8 mouse cellular contexts compared by ENCODE assay signal in the genomic region with DNA sequence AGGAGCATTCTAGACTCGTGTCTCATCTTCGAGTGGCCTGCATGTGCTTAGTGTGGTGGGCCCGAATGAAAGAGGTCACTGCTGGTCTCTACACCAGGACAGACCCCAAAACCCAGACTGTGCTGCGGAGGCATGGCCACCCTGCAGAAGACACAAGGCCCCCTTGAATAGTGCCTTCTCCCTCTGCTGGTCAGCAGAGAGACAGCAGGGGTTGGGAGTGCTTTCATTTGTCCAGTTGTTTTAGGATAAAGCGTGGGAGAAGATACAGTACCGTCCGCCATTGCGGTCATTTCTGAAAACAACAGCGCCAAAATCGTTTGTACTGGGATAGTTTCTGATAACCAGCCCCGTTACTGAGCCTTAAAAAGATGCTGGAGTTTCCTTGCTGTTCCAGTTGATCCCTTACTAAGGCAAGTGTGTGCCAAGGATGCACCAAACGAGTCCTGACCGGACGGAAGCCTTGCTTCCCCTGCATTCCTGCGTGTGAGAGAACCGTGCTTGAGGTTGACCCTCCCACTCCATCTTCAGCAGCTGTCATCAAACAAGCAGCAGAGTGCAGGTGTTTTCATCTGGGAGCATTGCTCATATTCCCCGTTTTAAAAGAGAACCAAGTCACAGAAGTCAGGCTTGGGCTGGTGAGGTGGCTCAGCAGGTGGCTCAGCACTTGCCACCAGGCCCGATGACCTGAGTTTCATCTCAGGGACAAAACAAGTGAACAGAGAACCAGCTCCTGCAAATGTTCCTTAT. TPM values are rescaled to one million over a fixed set of nuclear protein-coding genes. Genes with fewer than 3 reads are reported as not detected.
DNase-seq lines count a peak whose midpoint lies in the region; ATAC-seq and TF ChIP-seq lines count a peak whose summit lies in the region.
"Had no signal": no experiment of that assay in that cellular context is flagged by ENCODE, and none has a peak within 500 bp of the region (broad histone marks: within the 10 kb centered on the region; RNA-seq: fewer than 3 reads in every experiment).

No protein-coding gene starts in this region.

- H3K4me3 ChIP-seq in kidney, adult 2 months (ENCODE audit: insufficient read depth, low read depth, low read length), result no peak overlapping the region
- H3K4me3 ChIP-seq in small intestine, adult 2 months (ENCODE audit: low read depth, low read length), result no peak overlapping the region

- no peaks in the 10 kb centered on the region for H3K36me3 ChIP-seq in kidney, adult 2 months (ENCODE audit: control insufficient read depth, insufficient read depth, low read length)
- H3K36me3 ChIP-seq in small intestine, adult 2 months (ENCODE audit: control insufficient read depth, insufficient read depth, low read length), result no peaks in the 10 kb centered on the region

- WGBS in kidney, adult 2 months, result 78% methylated on average over 18 of the region's 18 CpGs
- 85% methylated on average over 18 of the region's 18 CpGs for WGBS in small intestine, adult 2 months

- peak; percentile 40 for TF ChIP-seq CTCF in kidney, adult 2 months (conservative IDR thresholded peaks at IDR 0.05; ENCODE audit: insufficient read depth, insufficient read length, low read depth, low read length)
- peak; percentile 23; the same call in 1 of the 2 replicates for TF ChIP-seq CTCF in small intestine, adult 2 months (IDR thresholded peaks at IDR 0.05; ENCODE audit: extremely low read depth, insufficient read length, insufficient replicate concordance, low read depth, low read length)

- H3K4me1 ChIP-seq in kidney, adult 2 months (ENCODE audit: control insufficient read depth, insufficient read depth, low read length), result peaks cover 6% of the 10 kb centered on the region; the same call in 1 of the 2 replicates
- H3K4me1 ChIP-seq in small intestine, adult 2 months (ENCODE audit: control insufficient read depth, insufficient read depth, insufficient read length, low read length), result peaks cover 10% of the 10 kb centered on the region

- no peak for DNase-seq in kidney, adult 2 months
- DNase-seq in kidney, adult 11 months, result no peak
- peak; percentile 48 for DNase-seq in ovary, adult 18-20 months (ENCODE audit: low spot score)
- DNase-seq in ovary, postnatal 10 days (ENCODE audit: low spot score), result no peak
- no peak for DNase-seq in layer of hippocampus, postnatal 14 days (ENCODE audit: low spot score in 2 of 2)
- DNase-seq: layer of hippocampus, postnatal 36 days had no signal

- no peaks in the 10 kb centered on the region for H3K27me3 ChIP-seq in kidney, adult 2 months (replicated peaks; ENCODE audit: control insufficient read depth, insufficient read depth, low read length)
- no peaks in the 10 kb centered on the region for H3K27me3 ChIP-seq in small intestine, adult 2 months (ENCODE audit: control insufficient read depth, insufficient read depth, low read length)

- ATAC-seq in common myeloid progenitor, adult 5-6 weeks (replicated peaks; ENCODE audit: low read depth, poor library complexity, severe bottlenecking), result peak; percentile 46; the same call in 1 of the 2 replicates

- H3K27ac ChIP-seq in kidney, adult 2 months (ENCODE audit: insufficient read depth, low read depth, low read length), result no peak overlapping the region
- no peak overlapping the region for H3K27ac ChIP-seq in small intestine, adult 2 months (ENCODE audit: insufficient read depth, low read depth, low read length)

- TF ChIP-seq POLR2A in kidney, adult 2 months (IDR thresholded peaks at IDR 0.05; ENCODE audit: low read depth, low read length), result no peak
- no peak for TF ChIP-seq POLR2A in small intestine, adult 2 months (IDR thresholded peaks at IDR 0.05; ENCODE audit: low read depth, low read length)

RNA-seq across cellular contexts. Expression of a gene that starts 34.8 kb away (rescaled TPM):
- polyA plus RNA-seq in kidney, adult 2 months (2012; rRNA removed), result 72.8 and 96.9 TPM in 2 replicates
- total RNA-seq in common myeloid progenitor, adult 5-6 weeks (2017), result 49.1 and 67.8 TPM in 2 replicates
- 87.8 and 145 TPM in 2 replicates for polyA plus RNA-seq in small intestine, adult 2 months (2012; rRNA removed)
- 10 to 100 TPM; 14.7 to 17.0 TPM for total RNA-seq in layer of hippocampus, postnatal 14 days (2021)
